Mouse (Mus musculus): ENCODE results near the gene Ctc1.
"Not testable (repeated sequence)": the region's sequence is repeated elsewhere in the genome, so short reads cannot be mapped to it uniquely, and the experiment has no call there.

Ctc1 gene

GRCm38 (mm10) chr11:69008182-69009121 lies 7.3 kb upstream of the Ctc1 start, which contains the start of gene Pfas:
Gene Pfas (minus strand): TSS chr11:69008460.
- DNase-seq (ENCODE audit: low spot score) = peak; percentile 93

GRCm38 (mm10) chr11:69009508-69009907 lies 6.2 kb upstream of the Ctc1 start:
- DNase-seq (ENCODE audit: low spot score) = no peak

GRCm38 (mm10) chr11:69010400-69011323 lies 5.0 kb upstream of the Ctc1 start:
- DNase-seq (ENCODE audit: low spot score) = no peak

- not testable (repeated sequence) for DNase-seq (ENCODE audit: low spot score)
Measured at GRCm38 (mm10) chr11:69011445-69011844, 4.3 kb upstream of the Ctc1 start.

- peak; percentile 68 for DNase-seq (ENCODE audit: low spot score)
Measured at GRCm38 (mm10) chr11:69012071-69012601, 3.6 kb upstream of the Ctc1 start.

GRCm38 (mm10) chr11:69016755-69017154 lies 1.0 kb downstream of the Ctc1 start:
- no peak for DNase-seq (ENCODE audit: low spot score)

GRCm38 (mm10) chr11:69020691-69021090 lies 5.0 kb downstream of the Ctc1 start:
- DNase-seq (ENCODE audit: low spot score) = no peak

GRCm38 (mm10) chr11:69026562-69026961 lies 10.9 kb downstream of the Ctc1 start:
- no peak for DNase-seq (ENCODE audit: low spot score)

GRCm38 (mm10) chr11:69028805-69029204 lies 13.1 kb downstream of the Ctc1 start:
- DNase-seq (ENCODE audit: low spot score) = no peak

GRCm38 (mm10) chr11:69033552-69033951 lies 17.8 kb downstream of the Ctc1 start:
- no peak for DNase-seq (ENCODE audit: low spot score)

GRCm38 (mm10) chr11:69034585-69034984 lies 18.9 kb downstream of the Ctc1 start:
- no peak for DNase-seq (ENCODE audit: low spot score)

GRCm38 (mm10) chr11:69035411-69035810 lies 19.7 kb downstream of the Ctc1 start:
- DNase-seq (ENCODE audit: low spot score) = no peak

- peak; percentile 71 for DNase-seq (ENCODE audit: low spot score)
Measured at GRCm38 (mm10) chr11:69035849-69036248, 20.1 kb downstream of the Ctc1 start.

- peak; percentile 80 for DNase-seq (ENCODE audit: low spot score)
Measured at GRCm38 (mm10) chr11:69036486-69037230, 20.9 kb downstream of the Ctc1 start.

- peak; percentile 70 for DNase-seq (ENCODE audit: low spot score)
Measured at GRCm38 (mm10) chr11:69037231-69038061, 21.7 kb downstream of the Ctc1 start.

- no peak for DNase-seq (ENCODE audit: low spot score)
Measured at GRCm38 (mm10) chr11:69038173-69038572, 22.5 kb downstream of the Ctc1 start.

- peak; percentile 71 for DNase-seq (ENCODE audit: low spot score)
Measured at GRCm38 (mm10) chr11:69045531-69046394, 30.1 kb downstream of the Ctc1 start, which contains the start of gene Aurkb. Gene Aurkb (plus strand): TSS chr11:69045647.

GRCm38 (mm10) chr11:69046395-69046774 lies 30.7 kb downstream of the Ctc1 start:
- DNase-seq (ENCODE audit: low spot score) = no peak

- no peak for DNase-seq (ENCODE audit: low spot score)
Measured at GRCm38 (mm10) chr11:69047592-69047991, 31.9 kb downstream of the Ctc1 start.

- no peak for DNase-seq (ENCODE audit: low spot score)
Measured at GRCm38 (mm10) chr11:69048151-69048550, 32.4 kb downstream of the Ctc1 start.

Measured in ovary, postnatal 14 days (tissue).